Mouse (Mus musculus): ENCODE measurements around the gene Ctu1. TPM values are rescaled to one million over a fixed set of nuclear protein-coding genes. Genes with fewer than 3 reads are reported as not detected.
"Not testable (repeated sequence)": the region's sequence is repeated elsewhere in the genome, so short reads cannot be mapped to it uniquely, and the experiment has no call there.

Ctu1 gene
- total RNA-seq, 1 experiment from 2014 or later = 9.3 TPM

DNA sequence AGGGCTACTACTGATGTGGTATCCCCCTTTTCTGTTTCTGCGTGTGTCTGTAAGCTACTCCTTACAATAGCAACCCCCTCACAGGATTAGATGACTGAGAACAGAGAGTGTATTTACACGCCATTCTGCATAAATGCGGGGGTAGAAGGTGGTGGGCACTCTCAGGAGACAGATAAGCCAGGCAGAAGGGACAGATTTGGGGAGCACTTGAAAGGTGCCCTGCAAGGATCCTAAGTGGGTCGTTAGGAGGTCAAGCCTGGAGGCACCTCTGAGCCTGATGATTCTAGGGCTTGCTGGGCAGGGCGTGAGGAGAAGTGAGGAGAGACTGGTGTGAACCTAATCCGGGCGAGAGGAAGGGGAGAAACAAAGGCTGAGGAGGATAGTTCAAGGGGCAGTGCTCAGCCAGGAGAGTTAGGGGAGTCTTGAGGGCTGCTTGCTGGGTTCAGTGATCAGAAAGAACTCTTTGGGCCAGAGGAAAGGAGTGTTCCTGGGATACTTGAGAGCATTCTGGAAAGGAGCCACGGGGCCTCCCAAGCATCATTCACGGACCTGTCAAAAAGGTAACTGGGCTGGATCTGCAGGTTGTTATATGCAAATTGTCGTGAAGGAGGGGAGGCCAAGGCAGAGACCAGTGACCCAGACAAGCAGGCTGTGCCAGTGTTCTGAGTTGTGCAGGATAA, 905 bp downstream of the Ctu1 start:
- no peak for ATAC-seq (replicated peaks; ENCODE audit: low read depth, poor library complexity, severe bottlenecking)

- no peak for ATAC-seq (replicated peaks; ENCODE audit: low read depth, poor library complexity, severe bottlenecking)
These were observed 3.3 kb downstream of the Ctu1 start for GRCm38 (mm10) chr7:43675091-43675490.

DNA sequence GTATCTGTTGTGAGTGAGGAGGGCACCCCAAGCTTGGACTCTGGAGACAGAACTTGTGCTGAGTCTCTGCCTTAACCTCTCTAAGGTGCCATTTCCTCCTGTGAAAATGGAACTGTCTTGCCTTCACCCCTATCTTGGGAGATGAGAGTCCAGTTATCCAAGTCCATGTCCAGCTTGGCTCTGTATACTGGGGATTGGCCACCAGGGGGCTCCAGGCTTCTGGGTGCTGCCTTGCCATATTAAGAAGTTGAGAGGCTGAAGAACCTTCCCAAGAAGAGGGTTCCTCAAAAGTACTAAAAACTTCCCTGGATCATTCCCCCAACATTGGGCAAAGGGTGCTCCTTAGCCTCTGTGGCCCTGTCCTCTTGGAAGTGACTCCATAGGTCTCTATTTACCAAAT, 6.7 kb downstream of the Ctu1 start:
- peak; percentile 57 for ATAC-seq (replicated peaks; ENCODE audit: low read depth, poor library complexity, severe bottlenecking)

DNA sequence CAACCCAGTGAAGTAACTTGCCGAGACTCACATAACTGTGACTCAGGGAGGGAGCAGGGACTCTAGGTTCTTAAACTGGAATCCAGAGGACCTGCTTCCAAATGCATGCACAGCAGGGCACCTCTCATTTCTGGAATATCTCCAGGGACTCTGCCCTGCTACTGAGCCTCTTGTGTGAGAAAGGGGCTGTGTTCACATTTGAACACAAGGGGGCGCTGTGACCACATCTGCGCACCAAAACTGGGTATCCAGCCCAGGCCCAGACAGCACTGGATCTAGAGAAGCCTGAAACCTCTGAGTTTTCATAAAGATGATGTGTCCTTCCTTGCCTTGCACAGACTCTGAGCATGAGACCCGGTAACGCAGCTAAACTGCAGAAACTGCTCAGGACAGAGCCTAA, 9.1 kb downstream of the Ctu1 start:
- ATAC-seq (replicated peaks; ENCODE audit: low read depth, poor library complexity, severe bottlenecking) = peak; percentile 81

- ATAC-seq (replicated peaks; ENCODE audit: low read depth, poor library complexity, severe bottlenecking) = not testable (repeated sequence)
These were observed 10.7 kb downstream of the Ctu1 start for GRCm38 (mm10) chr7:43682511-43682910.

- ATAC-seq (replicated peaks; ENCODE audit: low read depth, poor library complexity, severe bottlenecking) = no peak
These were observed 13.3 kb downstream of the Ctu1 start for GRCm38 (mm10) chr7:43685088-43685487.

DNA sequence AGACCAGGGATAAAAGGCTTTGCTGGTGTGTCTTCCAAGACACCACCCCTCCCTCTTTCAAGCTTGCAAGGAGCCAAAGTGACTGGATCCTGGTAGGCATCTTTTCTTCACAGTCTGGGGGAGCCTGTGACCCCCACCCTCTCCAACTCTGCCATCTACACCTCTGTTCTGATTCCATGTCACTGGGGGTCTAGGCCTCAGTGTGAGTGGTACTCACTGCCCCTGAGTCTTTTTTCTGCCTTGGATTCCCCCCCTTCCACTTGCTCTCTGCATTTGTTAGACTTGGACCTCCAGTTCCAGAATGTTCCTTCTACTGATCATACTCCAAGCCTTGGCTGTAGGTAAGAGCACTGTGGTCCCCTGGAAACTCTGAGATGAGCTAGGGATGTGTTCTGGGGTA, 18.3 kb downstream of the Ctu1 start, which contains the start of gene Klk14:
Gene Klk14 (plus strand): TSS at position 301 of the 400 bp plus-strand sequence.
- ATAC-seq (replicated peaks; ENCODE audit: low read depth, poor library complexity, severe bottlenecking) = no peak

GRCm38 (mm10) chr7:43710031-43710430, 38.2 kb downstream of the Ctu1 start:
- ATAC-seq (replicated peaks; ENCODE audit: low read depth, poor library complexity, severe bottlenecking) = no peak

DNA sequence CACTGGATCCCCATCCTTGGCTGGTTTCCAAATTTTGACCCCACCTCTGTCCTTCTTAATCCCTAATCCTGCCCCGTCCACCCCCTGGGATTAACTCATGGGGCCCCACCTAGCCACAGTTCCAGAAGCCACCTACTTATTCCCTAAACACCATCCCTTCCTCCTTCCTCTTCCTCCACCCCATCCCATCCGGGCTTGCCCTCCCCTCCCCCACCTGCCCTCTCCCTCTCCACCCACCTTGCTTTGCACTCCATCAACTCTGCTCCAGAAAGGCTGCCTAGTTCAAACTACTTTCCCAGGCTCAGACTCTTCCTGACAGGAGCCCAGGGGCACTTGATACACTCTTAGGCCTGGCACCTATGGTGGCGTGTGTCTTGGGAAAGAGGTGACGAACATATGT, 40.5 kb downstream of the Ctu1 start, which contains the start of gene Klk13:
Gene Klk13 (plus strand): TSS at position 301 of the 400 bp plus-strand sequence.
- no peak for ATAC-seq (replicated peaks; ENCODE audit: low read depth, poor library complexity, severe bottlenecking)

- no peak for ATAC-seq (replicated peaks; ENCODE audit: low read depth, poor library complexity, severe bottlenecking)
These were observed 41.1 kb downstream of the Ctu1 start for GRCm38 (mm10) chr7:43712917-43713316.

GRCm38 (mm10) chr7:43713741-43714351, 42.0 kb downstream of the Ctu1 start:
- ATAC-seq (replicated peaks; ENCODE audit: low read depth, poor library complexity, severe bottlenecking) = no peak

Other genes starting within 250 kb of the Ctu1 start
- gene Lim2, start 244.3 kb upstream of the Ctu1 start, total RNA-seq (2017) = 1.4 TPM in 1 of 2 replicates, not detected in the other
- gene Nkg7, start 234.9 kb upstream of the Ctu1 start, total RNA-seq (2017) = 154 and 175 TPM in 2 replicates
- gene Cldnd2, start 231.2 kb upstream of the Ctu1 start, total RNA-seq (2017) = 2.9 TPM in 1 of 2 replicates, not detected in the other
- gene Etfb, start 227.9 kb upstream of the Ctu1 start, total RNA-seq (2017) = 481 and 496 TPM in 2 replicates
- gene Gm45233, start 227.9 kb upstream of the Ctu1 start, total RNA-seq (2017) = 2.6 and 8.0 TPM in 2 replicates
- 3.9 and 8.6 TPM in 2 replicates for gene Vsig10l, start 208.9 kb upstream of the Ctu1 start, total RNA-seq (2017)
- gene Iglon5, start 181.9 kb upstream of the Ctu1 start, total RNA-seq (2017) = not detected in 2 replicates
- not detected in 2 replicates for gene 4931406B18Rik, start 166.1 kb upstream of the Ctu1 start, total RNA-seq (2017)
- 3.9 and 5.8 TPM in 2 replicates for gene Cd33, start 127.6 kb upstream of the Ctu1 start, total RNA-seq (2017)
- gene Zfp658, start 109.8 kb upstream of the Ctu1 start, total RNA-seq (2017) = 1.4 and 1.5 TPM in 2 replicates
- gene Zfp719, start 92.4 kb upstream of the Ctu1 start, total RNA-seq (2017) = 7.8 and 8.1 TPM in 2 replicates
- 0.09 TPM in 1 of 2 replicates, not detected in the other for gene Zfp819, start 64.8 kb upstream of the Ctu1 start, total RNA-seq (2017)
- gene Ceacam18, start 37.3 kb upstream of the Ctu1 start, total RNA-seq (2017) = not detected in 2 replicates
- 0.64 and 0.82 TPM in 2 replicates for gene Siglece, start 11.9 kb upstream of the Ctu1 start, total RNA-seq (2017)
- not detected in 2 replicates for gene Klk14, start 18.4 kb downstream of the Ctu1 start, total RNA-seq (2017)
- gene Klk13, start 40.6 kb downstream of the Ctu1 start, total RNA-seq (2017) = not detected in 2 replicates
- not detected in 2 replicates for gene Klk12, start 96.9 kb downstream of the Ctu1 start, total RNA-seq (2017)
- gene Klk11, start 102.6 kb downstream of the Ctu1 start, total RNA-seq (2017) = not detected in 2 replicates
- gene Klk10, start 109.0 kb downstream of the Ctu1 start, total RNA-seq (2017) = not detected in 2 replicates
- not detected in 2 replicates for gene Klk9, start 119.9 kb downstream of the Ctu1 start, total RNA-seq (2017)
- gene Klk8, start 125.6 kb downstream of the Ctu1 start, total RNA-seq (2017) = 29.0 and 33.0 TPM in 2 replicates
- not detected in 2 replicates for gene Klk7, start 139.3 kb downstream of the Ctu1 start, total RNA-seq (2017)
- not detected in 2 replicates for gene Klk6, start 152.5 kb downstream of the Ctu1 start, total RNA-seq (2017)
- not detected in 2 replicates for gene Klk5, start 170.0 kb downstream of the Ctu1 start, total RNA-seq (2017)
- not detected in 2 replicates for gene Klk4, start 209.1 kb downstream of the Ctu1 start, total RNA-seq (2017)